Mouse (Mus musculus) C2C12 (cell line): ENCODE results near the gene Ifitm10. TPM values are rescaled to one million over a fixed set of nuclear protein-coding genes. Genes with fewer than 3 reads are reported as not detected.
A peak's percentile ranks its signal among the peaks of the same experiment; 100 is the strongest.

Experiments used
- H3K27me3 ChIP-seq: one replicate; pipeline ENCODE4 v1.6.1; 2011; ENCODE audit not compliant: control insufficient read depth, insufficient read depth, insufficient read length
- H3K36me3 ChIP-seq: one replicate; pipeline ENCODE4 v1.6.1; 2011; ENCODE audit not compliant: control insufficient read depth, insufficient read depth
- H3K4me3 ChIP-seq: one replicate; pipeline ENCODE4 v1.5.1; 2011; ENCODE audit warnings: mild to moderate bottlenecking, control low read depth; ENCODE audit not compliant: poor library complexity, insufficient read depth, severe bottlenecking
- H3K79me2 ChIP-seq: one replicate; pipeline ENCODE4 v1.6.1; 2011; ENCODE audit not compliant: control insufficient read depth, insufficient read depth
- H3K79me3 ChIP-seq: one replicate; pipeline ENCODE4 v1.6.1; 2011; ENCODE audit warnings: low read depth, control low read depth
- H3ac ChIP-seq: one replicate; pipeline ENCODE3; 2011; ENCODE audit warnings: low read depth; ENCODE audit not compliant: control insufficient read depth, insufficient read length
- CEBPB ChIP-seq: IDR thresholded peaks from one replicate; pipeline ENCODE4 v1.6.1; 2011; ENCODE audit warnings: low read depth, mild to moderate bottlenecking, control low read depth, moderate library complexity
- CTCF ChIP-seq: IDR thresholded peaks from one replicate; pipeline ENCODE4 v1.5.1; 2011; ENCODE audit not compliant: control insufficient read depth, insufficient read depth, insufficient read length
- FOSL1 ChIP-seq: IDR thresholded peaks from one replicate; pipeline ENCODE4 v1.8.0; 2011; ENCODE audit warnings: mild to moderate bottlenecking, low read length; ENCODE audit not compliant: poor library complexity, insufficient read depth, severe bottlenecking
- MAX ChIP-seq: IDR thresholded peaks from one replicate; pipeline ENCODE4 v1.6.1; 2011; ENCODE audit warnings: mild to moderate bottlenecking, control low read depth
- MYOD1 ChIP-seq: IDR thresholded peaks from one replicate; pipeline ENCODE4 v1.6.1; 2011; ENCODE audit warnings: low read depth; ENCODE audit not compliant: control insufficient read depth, insufficient read length
- MYOG ChIP-seq: IDR thresholded peaks from one replicate; pipeline ENCODE4 v1.6.1; 2011; ENCODE audit not compliant: control insufficient read depth, insufficient read length; ENCODE audit errors: extremely low read depth
- USF1 ChIP-seq: IDR thresholded peaks from one replicate; pipeline ENCODE4 v1.6.1; 2011; ENCODE audit warnings: low read depth, mild to moderate bottlenecking, control low read depth, moderate library complexity
- polyA plus RNA-seq: library from polyadenylated mRNA; unstranded; fragments of >200 nt; fragmentation: generic; extraction: Trizol; gene quantifications from one replicate; pipeline ENCODE4 v1.2.1, GENCODE M21; 2012; ENCODE audit warnings: missing spikeins

Gene Ifitm10
- polyA plus RNA-seq, 1 experiment = 2.0 TPM

DNA sequence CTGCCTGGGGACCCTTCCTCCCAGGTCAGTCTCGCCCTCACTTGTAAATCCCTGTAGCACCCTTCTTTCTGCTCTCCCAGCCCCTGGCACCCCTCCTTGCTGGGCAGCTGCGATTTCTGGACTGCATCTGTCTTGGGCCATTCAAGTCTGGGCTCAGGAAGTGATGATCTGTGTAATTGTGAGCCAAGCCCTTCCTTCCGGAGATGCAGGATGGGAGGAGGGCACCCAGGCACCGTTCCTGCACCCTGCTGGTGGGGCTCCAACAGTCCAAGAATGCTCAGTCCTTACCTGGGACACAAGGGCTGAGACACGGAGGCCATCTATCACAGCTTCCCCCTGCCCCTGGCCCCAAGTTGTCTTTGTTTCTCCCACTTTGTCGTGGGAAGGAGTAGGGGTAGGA lies 3.7 kb downstream of the Ifitm10 start:
- Histone ChIP-seq H3K27me3 (no peaks in the 10 kb centered on the region), H3K79me2 (no peaks in the 10 kb centered on the region), H3K4me3 (no peak overlapping the region), H3K36me3 (no peaks in the 10 kb centered on the region), H3ac (no peak overlapping the region), H3K79me3 (no peaks in the 10 kb centered on the region)
- TF ChIP-seq CEBPB (no peak), MYOG (no peak), USF1 (no peak), CTCF (no peak), MYOD1 (no peak), MAX (no peak), FOSL1 (no peak)

DNA sequence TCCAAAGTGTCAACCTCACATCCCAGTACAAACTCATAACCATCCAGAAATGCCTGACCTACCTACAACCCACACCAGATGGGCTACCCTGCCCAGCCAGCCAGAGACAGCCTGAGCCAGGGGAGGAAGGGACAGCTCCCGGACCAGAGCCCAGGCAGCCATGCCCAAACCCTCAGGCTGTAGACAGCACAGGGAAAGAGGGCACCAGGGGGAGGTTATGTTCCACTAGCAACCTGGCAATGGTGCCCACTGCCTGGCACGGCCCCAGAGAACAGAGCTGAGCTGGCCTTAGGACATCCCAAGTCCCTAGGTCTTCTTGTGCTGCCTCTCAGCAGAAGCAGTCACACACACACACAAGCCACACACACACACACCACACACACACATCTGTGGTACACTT lies 4.7 kb downstream of the Ifitm10 start:
- TF ChIP-seq MYOD1 (no peak), MAX (no peak), CTCF (no peak), MYOG (no peak), CEBPB (no peak), FOSL1 (no peak)

DNA sequence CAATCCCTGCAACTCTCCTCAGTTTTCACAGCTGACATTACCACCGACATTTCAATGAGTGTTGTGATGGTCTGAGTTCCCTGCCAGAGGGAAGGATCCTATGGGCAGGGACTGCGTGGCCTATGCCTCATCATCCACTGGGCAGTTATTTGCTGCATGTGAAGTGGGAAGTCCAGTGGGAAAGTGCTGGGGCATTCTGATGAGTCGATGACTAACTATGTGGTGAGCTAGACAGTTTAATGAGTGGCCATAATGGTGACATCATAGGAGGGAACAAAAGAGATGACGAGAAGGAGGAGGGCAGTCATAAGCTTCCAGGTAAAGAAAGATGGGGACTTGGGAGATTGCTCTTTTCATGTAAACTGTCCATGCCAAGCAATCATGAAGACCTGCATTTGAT lies 10.4 kb downstream of the Ifitm10 start:
- H3K79me3 ChIP-seq = no peaks in the 10 kb centered on the region
- H3K27me3 ChIP-seq = no peaks in the 10 kb centered on the region
- H3ac ChIP-seq = no peak overlapping the region
- no peaks in the 10 kb centered on the region for H3K79me2 ChIP-seq
- TF ChIP-seq CEBPB (no peak), MAX (no peak), USF1 (no peak), CTCF (no peak), MYOG (no peak), FOSL1 (no peak), MYOD1 (no peak)
- H3K4me3 ChIP-seq = no peak overlapping the region
- H3K36me3 ChIP-seq = no peaks in the 10 kb centered on the region

More for the DNA sequence above, 4.7 kb downstream of the Ifitm10 start:
- H3K79me2 ChIP-seq = no peaks in the 10 kb centered on the region
- no peak overlapping the region for H3K4me3 ChIP-seq
- no peak overlapping the region for H3ac ChIP-seq
- H3K36me3 ChIP-seq = no peaks in the 10 kb centered on the region
- no peaks in the 10 kb centered on the region for H3K79me3 ChIP-seq
- H3K27me3 ChIP-seq = no peaks in the 10 kb centered on the region

DNA sequence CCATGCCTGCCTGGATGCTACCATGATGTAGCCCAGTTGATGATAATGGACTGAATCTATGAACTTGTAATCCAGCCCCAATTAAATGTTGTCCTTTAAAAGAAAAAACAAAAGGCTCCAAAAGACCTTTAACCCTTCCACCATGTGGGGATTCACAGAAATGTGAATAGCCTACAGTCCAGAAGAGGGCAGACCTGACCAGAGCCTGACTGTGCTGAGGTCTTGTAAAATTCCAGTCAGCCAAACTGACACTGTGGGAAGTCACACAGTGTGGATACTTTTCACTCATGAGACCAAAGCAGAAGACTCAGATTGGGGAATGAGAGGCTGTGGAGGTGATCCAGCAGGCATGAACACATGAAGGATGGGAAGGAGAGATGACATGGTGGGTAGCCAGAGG lies 12.8 kb downstream of the Ifitm10 start:
- Histone ChIP-seq H3ac (no peak overlapping the region), H3K27me3 (no peaks in the 10 kb centered on the region), H3K79me2 (no peaks in the 10 kb centered on the region), H3K79me3 (no peaks in the 10 kb centered on the region), H3K36me3 (no peaks in the 10 kb centered on the region), H3K4me3 (no peak overlapping the region)
- TF ChIP-seq CTCF = peak; percentile 6
- no peak for TF ChIP-seq USF1

DNA sequence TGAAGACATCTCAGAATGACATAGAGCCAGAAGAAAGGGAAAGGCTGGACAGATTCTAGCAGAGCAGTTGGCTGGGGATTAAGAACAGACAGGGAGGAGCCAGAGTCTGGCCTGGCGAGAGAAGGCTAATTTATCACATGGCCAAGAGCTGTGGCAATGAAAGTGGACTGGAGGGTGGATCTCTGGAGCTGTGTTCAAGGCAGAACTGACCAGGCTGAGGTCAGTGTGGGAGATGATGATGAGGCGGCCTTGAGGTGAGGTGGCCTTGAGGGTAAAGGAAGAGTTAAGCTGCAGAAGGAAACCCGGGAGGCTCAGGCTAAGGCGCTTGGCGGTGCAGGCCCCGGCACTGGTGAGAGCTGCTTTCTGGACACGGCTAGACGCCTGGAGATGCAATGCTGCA lies 14.4 kb downstream of the Ifitm10 start:
- TF ChIP-seq MAX = no peak
- no peaks in the 10 kb centered on the region for H3K36me3 ChIP-seq
- H3K27me3 ChIP-seq = no peaks in the 10 kb centered on the region
- H3K79me3 ChIP-seq = no peaks in the 10 kb centered on the region
- H3ac ChIP-seq = no peak overlapping the region
- H3K4me3 ChIP-seq = no peak overlapping the region
- H3K79me2 ChIP-seq = no peaks in the 10 kb centered on the region

DNA sequence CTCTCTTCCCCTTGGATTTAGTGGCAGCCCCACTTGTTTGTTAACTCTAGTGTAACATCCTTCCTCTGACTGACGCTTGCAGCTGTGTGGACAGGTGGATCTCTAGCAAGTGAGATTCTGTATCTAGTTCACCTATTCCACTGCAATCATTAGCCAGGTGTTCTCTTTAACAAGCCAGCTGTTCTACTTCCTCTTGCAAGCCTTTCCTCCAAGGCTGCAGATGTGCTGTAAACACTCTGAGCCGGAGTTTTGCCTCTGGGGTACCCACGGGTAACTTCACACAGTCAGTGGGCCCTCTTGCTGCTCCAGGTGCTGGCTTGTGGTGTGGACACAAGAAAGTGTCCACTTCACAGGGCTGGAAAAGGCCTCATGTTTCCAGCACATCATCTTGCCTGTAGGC lies 16.0 kb downstream of the Ifitm10 start:
- Histone ChIP-seq H3ac (no peak overlapping the region), H3K36me3 (no peaks in the 10 kb centered on the region), H3K27me3 (no peaks in the 10 kb centered on the region), H3K4me3 (no peak overlapping the region), H3K79me3 (no peaks in the 10 kb centered on the region), H3K79me2 (no peaks in the 10 kb centered on the region)
- TF ChIP-seq USF1 (no peak), MYOG (no peak), MAX (no peak), CTCF (no peak), CEBPB (no peak), FOSL1 (no peak), MYOD1 (no peak)

DNA sequence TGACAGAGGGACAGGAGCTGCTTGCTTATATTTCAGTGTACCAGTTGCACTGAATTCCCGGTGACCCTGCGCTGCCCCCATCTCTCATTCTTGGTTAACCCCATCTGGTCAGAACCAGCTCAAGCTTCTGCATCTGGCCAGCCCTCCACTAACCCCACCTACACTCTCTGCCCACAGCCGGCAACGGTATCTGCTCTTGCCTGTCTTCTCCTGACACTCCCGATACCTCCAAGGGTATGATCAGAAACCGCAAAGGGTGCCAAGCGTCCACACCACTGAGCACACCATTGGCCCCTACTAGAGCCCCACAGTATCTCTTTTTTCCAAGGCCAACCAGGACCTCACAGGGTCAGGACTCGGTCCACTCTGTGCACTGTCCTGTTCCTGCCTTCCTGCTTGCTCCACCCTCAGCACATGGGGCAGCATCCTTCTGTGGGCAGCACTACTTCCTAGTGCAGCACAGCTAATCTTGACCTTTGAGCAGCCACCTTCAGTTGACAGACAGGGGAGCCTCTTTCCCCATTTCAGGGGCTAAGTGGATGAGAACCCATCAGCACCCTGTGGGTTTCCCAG lies 18.8 kb downstream of the Ifitm10 start:
- Histone ChIP-seq H3K79me3 (no peaks in the 10 kb centered on the region), H3K27me3 (no peaks in the 10 kb centered on the region), H3ac (no peak overlapping the region), H3K79me2 (no peaks in the 10 kb centered on the region), H3K36me3 (no peaks in the 10 kb centered on the region), H3K4me3 (no peak overlapping the region)
- no peak for TF ChIP-seq FOSL1
- TF ChIP-seq MYOG = no peak
